Mouse (Mus musculus): ENCODE results near the gene Gm6034. TPM values are rescaled to one million over a fixed set of nuclear protein-coding genes. Genes with fewer than 3 reads are reported as not detected.
"Not testable (repeated sequence)": the region's sequence is repeated elsewhere in the genome, so short reads cannot be mapped to it uniquely, and the experiment has no call there.

Gene Gm6034
- total RNA-seq, 2 experiments from 2014 or later, result not detected

DNA sequence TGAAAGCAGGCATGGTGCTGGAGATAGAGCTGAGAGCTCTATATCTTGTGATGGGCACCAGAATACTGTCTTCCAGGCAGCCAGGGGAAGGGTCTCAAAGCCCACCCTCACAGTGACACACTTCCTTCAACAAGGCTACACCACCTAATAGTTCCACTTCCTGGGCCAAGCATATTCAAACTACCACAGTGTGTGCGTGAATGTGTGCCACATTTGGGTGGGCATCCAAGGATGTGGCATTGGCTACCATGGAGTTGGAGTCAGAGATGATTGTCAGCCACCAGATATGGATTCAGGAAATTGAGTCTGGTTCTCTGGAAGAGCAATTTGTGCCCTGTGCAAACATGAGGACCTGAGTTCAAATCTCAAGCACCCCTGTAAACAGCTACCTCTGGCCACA is 21.5 kb upstream of the Gm6034 start:
- no peak for ATAC-seq (replicated peaks; ENCODE audit: low FRiP score, poor library complexity, severe bottlenecking)

DNA sequence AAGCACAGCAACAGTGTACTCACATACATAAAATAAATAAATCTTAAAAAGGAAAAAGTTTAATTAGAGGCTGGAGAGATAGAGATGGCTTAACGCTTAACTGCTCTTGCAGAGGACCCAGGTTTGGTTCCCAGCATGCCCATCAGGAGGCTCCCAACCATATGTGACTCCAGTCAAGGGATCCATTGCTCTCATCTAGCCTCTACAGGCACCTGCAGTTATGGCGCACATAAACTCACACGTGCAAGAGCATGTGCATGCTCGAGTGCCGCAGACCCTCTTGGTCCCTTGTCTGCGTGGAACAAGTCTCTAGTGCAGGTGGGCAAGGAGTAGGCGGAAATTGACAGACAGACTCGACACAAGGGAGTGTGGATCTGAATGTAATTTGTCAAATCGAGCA is 20.7 kb upstream of the Gm6034 start:
- no peak for ATAC-seq (replicated peaks; ENCODE audit: low FRiP score, poor library complexity, severe bottlenecking)

DNA sequence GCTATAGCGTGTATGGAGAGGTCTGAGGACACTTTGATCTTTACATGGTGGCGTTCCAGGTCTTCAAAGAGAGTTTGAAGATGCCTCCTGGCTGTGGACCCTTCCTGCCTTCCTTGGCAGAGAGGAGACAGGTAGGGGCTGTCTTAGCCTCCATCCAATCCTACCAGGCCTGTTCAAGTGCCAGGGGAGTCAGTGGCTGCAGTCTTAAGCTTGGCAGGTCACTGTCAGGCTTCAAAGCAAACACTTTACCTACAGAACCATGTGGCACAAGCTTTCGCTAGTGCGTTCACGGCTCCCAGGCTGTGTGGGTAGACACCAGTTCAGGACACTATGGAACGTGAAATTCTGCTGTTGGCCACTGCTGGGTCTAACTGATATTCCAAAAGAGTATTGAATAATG is 19.8 kb upstream of the Gm6034 start:
- ATAC-seq (replicated peaks; ENCODE audit: low FRiP score, poor library complexity, severe bottlenecking), result no peak

DNA sequence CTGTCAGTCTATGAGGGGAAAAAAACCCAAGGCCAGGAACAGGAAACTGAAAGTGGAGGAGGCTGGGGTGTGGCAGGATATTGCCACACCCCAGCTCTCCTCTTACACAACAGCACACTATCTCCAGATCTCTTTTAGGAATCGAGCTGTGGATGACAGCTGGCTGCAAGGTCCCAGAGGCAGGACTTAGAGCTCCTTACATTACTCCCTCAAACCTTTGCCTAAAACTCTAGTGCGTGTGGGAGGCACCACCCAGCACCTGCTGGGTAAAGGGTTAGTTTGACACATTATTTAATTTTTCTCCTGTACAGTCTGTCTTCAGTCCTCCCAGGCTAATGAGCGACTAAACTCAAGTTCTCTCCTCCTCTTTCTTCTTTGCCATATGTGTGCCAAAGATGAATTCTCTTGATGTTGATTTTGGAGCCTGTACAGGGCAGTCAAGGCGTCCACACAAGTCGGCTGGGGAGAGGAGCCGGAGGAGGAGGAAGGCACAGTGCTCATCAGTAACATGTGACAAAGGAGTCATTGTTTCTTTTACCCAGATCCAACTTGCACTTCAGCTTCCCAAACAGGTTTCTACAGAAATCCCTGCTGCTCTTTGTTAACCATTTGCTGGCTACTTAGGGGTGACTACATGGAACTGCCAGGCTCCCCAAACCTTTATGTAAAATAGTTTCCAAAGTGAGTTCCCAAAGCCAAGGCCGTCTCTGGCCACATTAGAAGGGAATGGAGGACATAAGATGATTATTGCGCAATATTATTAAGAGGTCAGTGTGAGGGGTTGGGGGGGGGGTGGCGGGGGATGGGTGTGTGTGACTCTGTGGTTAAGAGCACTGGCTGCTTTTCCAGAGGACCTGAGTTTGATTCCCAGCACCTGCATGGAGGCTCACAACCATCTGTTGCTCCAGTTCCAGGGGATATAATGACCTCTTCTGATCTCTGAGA is 18.8 kb upstream of the Gm6034 start:
- peak; percentile 38 for ATAC-seq (replicated peaks; ENCODE audit: low FRiP score, poor library complexity, severe bottlenecking)

DNA sequence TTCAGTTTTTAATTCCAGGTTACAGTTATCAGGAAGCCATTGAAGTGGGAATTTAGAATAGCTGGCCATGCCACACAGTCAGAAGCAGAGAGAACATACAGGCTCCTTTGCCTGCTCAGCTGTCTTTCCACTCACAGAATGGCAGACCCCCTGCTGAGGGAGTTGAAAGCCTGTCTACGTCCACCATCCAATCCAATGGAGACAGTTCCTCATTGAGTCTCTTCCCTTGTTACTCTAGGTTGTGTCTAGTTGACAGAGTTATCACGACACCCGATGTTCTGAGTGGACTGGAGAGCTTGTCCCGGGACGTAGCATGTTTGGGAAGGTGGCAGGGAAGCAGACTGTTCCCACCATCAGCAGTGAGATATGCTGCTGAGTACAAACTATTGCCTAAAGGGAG is 17.6 kb upstream of the Gm6034 start:
- no peak for ATAC-seq (replicated peaks; ENCODE audit: low FRiP score, poor library complexity, severe bottlenecking)

DNA sequence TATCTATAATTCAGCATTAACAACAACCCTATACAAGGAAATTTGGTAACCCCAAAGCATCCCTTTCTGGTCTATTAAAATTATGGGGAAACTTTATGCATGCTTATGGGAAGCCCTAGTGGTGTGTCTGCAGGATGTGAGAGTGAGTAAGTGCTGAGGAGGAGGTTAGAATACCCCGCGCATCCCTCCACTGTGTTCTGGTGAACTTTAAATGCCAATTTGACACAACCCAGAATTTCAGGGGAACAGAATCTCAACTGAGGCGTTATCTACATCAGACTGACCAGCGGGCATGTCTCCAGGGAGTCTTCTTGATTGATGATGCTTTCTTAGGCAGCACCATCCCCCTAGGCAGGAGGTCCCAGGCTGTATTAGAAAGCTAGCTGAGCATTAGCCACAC is 16.9 kb upstream of the Gm6034 start:
- ATAC-seq (replicated peaks; ENCODE audit: low FRiP score, poor library complexity, severe bottlenecking), result no peak

DNA sequence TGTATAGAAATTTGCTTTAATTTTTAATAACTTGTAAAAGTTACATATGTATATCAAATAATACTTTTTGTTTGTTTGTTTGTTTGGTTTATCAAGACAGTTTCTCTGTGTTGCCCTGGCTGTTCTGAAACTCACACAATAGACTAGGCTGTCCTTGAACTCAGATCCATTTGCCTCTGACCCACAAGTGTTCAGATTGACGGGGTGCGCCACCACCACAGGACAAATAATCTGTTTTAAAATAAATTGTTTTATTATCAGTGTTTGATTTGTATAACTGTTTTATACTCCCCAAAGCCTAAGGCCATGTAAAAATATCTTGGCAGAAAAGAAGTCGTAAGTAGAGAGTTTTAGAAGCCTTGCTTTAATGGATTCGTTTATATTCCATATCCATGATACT is 15.1 kb upstream of the Gm6034 start:
- ATAC-seq (replicated peaks; ENCODE audit: low FRiP score, poor library complexity, severe bottlenecking), result no peak

DNA sequence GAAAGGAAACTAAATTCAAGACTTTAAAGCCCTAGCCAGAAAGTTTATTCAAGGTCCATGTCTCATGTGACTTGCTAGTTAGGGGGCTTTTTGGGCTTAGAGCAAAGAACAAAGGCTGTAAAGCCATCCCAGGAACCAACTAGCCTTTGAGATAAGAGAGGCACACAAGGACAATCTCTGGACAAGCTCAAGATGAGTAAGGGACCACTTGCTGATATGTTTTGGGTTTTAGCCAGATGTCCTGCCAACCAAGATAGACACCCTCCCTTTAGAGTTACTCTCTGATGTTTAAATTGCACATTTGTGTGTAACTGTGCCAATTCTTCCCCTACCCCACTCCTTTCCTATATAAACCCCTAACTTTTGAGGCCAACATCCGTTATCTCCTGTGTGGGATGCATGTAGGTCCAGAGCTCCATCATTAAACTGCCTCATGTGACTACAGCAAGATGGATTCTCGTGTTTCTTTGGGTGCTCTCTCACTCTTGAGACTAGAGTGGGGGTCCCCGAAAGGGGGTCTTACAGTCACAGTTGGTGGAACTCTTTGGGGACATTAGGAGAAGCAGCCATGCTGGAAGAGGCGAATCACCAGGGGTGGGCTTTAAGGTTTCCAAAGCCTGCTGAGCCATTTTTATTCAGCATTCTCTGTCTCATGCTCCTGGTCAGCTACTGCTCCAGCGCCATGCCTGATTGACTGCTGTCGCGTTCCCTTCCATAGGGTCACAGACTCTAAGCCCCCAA is 13.7 kb upstream of the Gm6034 start:
- no peak for ATAC-seq (replicated peaks; ENCODE audit: low FRiP score, poor library complexity, severe bottlenecking)

DNA sequence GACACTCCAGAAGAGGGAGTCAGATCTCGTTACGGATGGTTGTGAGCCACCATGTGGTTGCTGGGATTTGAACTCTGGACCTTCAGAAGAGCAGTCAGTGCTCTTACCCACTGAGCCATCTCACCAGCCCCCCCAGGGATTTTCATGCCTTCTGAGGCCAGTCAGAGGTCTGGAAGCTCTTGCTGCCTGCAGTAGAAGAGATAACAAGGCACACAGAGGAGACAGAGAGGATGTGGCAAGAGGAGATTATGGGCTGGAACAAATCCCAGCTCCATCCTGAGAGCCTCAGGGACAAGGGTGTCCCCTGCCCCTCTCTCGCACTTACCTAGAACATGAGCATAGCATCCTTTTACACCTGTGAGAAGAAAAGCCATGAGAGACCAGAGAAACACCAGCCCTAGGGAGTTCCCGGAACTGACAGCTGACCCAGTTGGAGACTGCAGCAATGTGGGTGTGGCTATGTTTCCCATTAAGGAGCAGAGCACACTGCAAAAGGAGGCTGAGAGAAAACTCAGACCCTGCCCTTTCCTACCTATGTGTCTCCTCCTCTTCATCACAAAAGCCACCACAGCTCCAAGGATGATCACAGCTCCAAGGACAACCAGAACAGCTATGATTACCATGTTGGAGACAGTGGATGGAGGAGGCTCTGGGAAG is 12.6 kb upstream of the Gm6034 start:
- peak; percentile 78 for ATAC-seq (replicated peaks; ENCODE audit: low FRiP score, poor library complexity, severe bottlenecking)

DNA sequence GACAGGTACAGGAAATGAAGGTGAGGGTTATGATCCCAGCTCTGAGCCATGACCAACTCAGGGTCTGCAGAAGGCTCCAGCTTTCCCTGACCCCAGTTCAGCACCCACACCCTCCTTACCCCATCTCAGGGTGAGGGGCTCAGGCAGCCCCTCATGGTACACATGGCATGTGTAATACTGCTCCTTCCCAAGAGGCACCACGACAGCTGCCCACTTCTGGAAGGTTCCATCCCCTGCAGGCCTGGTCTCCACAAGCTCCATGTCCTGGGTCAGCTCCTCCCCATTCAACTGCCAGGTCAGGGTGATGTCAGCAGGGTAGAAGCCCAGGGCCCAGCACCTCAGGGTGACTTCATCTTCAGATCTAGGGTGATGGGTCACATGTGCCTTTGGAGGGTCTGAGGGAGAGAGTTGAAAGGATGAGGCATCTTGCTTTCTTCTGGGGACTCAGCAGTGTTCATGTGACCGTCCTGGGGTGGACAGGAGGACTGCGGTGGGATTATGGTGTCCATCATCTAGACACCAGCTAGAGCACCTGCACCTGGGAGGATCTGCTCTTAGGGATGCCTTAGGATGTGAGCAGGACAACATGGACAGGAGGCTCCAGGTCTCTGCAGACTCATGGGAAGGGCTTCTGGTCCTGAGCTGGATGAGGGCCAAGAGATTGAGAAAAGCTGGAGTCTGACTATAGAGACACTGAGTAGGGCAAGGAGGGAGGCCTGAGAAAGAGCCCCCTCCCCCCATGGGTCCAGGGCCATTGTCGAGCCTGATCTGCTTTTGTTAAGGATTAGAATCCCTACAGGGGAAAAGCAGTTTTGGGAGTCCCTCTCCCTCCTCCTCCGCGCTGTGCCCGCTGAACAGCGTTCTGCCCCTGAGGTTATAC is 11.8 kb upstream of the Gm6034 start:
- ATAC-seq (replicated peaks; ENCODE audit: low FRiP score, poor library complexity, severe bottlenecking), result not testable (repeated sequence)

DNA sequence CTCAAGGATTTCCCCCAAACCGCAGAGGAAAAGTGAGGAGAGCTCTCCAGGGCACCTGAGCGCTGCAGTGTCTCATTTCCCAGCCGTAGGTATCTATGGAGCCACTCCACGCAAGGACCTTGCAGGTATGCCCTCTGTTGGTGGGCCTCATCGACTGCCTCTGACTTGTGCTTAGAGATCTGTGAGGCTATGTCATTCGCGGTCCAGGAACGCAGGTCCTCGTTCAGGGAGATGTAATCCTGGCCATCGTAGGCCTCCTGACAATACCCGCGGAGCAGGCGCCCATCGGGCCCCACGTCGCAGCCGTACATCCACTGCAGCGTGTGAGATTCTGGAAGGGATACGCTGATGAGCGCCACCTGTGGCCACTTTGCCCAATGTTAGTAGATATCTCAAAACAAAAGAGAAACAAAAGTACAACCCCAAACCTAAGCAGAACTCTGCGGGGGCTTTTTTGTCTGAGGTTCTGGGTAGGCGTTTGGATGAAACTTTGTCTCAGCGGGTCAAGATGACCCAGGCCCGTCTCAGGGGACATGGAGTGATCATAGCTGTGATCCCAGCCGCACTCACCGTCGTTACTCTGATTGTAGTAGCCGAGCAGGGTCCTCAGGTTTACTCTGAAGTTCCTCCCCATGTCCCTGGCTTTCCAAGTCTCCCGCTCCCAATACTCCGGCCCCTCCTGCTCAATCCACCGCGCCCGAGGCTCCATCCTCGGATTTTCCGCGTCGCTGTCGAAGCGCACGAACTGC is 11.0 kb upstream of the Gm6034 start:
- ATAC-seq (replicated peaks; ENCODE audit: low FRiP score, poor library complexity, severe bottlenecking), result peak; percentile 79

DNA sequence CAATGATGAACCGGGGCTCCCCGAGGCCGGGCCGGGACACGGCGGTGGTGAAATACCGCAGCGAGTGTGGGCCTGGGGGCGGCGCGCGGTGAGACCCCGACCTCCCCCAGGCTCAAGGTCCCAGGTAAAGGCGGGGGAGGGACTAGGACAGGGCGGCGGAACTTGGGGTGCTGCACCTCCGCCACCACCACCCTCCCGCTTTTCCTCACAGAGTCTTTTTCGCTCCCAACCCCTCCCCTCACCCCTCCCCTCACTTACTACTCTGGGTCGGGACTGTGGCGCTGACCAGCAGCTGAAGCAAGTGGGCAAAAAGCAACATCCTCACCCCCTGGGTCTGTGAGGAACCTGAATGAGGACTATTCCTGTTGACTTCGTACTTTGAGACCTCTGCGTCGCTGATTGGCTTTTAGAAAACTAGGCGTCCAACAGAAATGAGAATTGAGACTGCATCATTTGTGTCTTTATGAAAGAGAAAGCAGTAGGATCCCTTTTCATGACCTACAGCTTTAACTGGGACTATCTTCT is 10.3 kb upstream of the Gm6034 start, which contains the start of gene H2-T23:
H2-T23 (minus strand) TSS at position 505 of the 525 bp plus-strand sequence.
- ATAC-seq (replicated peaks; ENCODE audit: low FRiP score, poor library complexity, severe bottlenecking), result peak; percentile 68

DNA sequence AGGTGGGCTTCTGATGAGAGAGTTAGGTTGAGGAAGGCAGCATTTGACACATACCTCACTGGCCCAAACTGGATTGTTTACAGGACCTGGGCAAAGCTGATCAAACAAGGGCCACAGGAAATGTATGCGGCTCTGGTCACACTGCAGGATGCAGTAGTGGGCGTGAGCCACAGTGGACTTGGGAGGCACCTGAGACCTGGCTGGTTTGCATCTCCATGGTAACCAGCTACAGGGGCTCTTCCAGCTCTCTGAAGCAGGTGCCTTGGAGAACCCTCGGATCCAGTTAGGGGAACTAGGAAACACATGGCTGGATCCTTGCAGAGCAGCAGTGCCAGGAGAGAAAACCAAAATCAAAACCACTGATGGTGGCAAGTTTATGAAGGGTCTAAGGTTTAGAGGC is 8.2 kb upstream of the Gm6034 start:
- ATAC-seq (replicated peaks; ENCODE audit: low FRiP score, poor library complexity, severe bottlenecking), result not testable (repeated sequence)

DNA sequence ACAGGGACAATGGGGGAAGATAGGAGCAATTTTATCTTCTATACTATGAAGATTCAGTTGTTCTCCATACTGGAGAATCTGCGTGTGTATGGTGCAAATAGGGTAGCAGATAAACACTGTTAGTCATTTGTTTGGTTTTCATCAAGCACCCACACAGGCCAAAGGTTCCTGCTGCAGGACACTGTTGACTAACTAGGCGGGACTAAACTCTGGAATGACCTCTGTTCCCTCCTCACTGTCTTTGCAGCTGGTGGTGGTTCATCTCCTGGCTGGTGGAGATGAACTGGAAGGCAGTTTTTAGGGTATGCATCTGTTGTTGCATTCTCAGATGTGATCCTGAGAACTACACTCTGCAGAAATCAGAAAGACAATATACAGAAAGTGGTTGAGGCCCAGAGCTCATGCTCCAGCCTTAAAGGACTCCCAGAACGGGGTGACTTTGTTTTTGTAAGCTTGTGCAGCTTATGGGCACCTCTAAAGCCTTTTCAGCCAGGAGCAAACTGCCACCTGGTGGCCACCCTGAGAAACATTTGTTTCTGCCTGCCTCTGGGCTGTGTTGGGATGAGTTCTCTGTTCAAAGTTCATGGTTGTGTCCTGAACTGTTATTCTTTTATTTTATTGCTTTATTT is 7.6 kb upstream of the Gm6034 start:
- ATAC-seq (replicated peaks; ENCODE audit: low FRiP score, poor library complexity, severe bottlenecking), result peak; percentile 68

DNA sequence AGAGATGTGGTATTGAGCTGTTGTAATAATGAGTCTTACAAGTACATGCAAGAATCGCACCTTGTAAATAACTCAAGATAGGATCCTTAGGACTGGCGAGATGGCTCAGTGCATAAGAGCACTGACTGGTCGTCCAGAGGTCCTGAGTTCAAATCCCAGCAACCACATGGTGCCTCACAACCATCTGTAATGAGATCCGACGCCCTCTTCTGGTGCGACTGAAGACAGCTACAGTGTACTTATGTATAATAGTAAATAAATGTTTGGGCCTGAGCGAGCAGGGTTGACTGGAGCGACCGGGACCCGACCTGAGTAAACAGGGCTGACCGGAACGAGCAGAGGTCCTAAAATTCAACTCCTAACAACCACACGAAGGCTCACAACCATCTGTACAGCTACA is 6.6 kb upstream of the Gm6034 start:
- not testable (repeated sequence) for ATAC-seq (replicated peaks; ENCODE audit: low FRiP score, poor library complexity, severe bottlenecking)

DNA sequence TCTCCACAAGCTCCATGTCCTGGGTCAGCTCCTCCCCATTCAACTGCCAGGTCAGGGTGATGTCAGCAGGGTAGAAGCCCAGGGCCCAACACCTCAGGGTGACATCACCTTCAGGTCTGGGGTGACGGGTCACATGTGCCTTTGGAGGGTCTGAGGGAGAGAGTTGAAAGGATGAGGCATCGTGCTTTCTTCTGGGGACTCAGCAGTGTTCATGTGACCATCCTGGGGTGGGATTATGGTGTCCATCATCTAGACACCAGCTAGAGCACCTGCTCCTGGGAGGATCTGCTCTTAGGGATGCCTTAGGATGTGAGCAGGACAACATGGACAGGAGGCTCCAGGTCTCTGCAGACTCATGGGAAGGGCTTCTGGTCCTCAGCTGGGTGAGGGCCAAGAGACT is 2.2 kb upstream of the Gm6034 start:
- not testable (repeated sequence) for ATAC-seq (replicated peaks; ENCODE audit: low FRiP score, poor library complexity, severe bottlenecking)

DNA sequence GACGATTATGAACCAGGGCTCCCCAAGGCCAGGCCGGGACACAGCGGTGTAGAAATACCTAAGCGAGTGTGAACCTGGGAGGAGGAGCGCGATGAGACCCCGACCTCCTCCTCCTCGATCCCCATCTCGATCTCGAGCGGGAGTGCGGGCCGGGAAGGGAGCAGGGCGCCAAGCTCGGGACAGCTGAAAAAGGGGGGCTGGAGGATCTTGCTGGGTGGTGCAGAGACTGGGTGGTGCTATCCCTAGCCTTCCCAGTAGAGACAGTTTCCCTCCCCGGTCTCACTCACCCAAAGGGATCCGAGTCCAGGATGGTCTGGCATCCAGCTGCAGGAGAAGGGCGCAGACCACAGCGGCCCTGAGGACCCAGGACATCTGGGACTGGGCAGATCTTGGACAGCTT is 706 bp upstream of the Gm6034 start:
- ATAC-seq (replicated peaks; ENCODE audit: low FRiP score, poor library complexity, severe bottlenecking), result peak; percentile 37

DNA sequence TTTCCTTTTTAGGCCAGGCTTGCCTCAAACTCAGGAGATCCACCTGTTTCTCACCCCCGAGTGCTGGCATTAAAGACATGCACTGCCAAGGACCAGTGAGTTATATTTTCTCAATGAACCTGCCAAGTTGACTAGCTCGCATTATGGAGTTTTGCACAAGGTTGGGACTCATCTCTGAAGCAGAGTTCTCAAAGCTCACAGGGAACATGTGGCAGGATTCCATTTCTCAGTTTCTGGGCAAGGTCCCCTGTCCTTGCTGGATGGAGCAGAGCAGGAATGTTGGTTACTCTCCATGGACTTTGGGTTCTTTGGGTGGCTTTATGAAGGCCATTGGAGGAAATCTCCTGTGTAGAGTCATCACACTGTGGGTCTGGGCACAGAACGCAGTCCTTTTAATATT is 525 bp downstream of the Gm6034 start:
- no peak for ATAC-seq (replicated peaks; ENCODE audit: low FRiP score, poor library complexity, severe bottlenecking)

Data from erythroblast, adult 5-6 weeks (primary cell).